Mouse (Mus musculus): ENCODE results near the gene Pbx1.

- TF ChIP-seq CTCF (conservative IDR thresholded peaks at IDR 0.05; ENCODE audit: low read length) (no peak), NANOG (IDR thresholded peaks at IDR 0.05; ENCODE audit: borderline replicate concordance, low read length) (no peak), POU5F1 (IDR thresholded peaks at IDR 0.05; ENCODE audit: borderline replicate concordance, low read length) (no peak)
Observed at GRCm38 (mm10) chr1:168293673-168294072, 138.4 kb downstream of the Pbx1 start.
